Mouse (Mus musculus): Measurements from ENCODE around the gene Lfng. TPM values are rescaled to one million over a fixed set of nuclear protein-coding genes. Genes with fewer than 3 reads are reported as not detected.
A peak's percentile ranks its signal among the peaks of the same experiment; 100 is the strongest.

Gene Lfng
- total RNA-seq, 2 experiments from 2014 or later: 7.1 to 9.0 TPM

- no peak for DNase-seq
These were observed 33.7 kb downstream of the Lfng start for GRCm38 (mm10) chr5:140640812-140641211.

DNA sequence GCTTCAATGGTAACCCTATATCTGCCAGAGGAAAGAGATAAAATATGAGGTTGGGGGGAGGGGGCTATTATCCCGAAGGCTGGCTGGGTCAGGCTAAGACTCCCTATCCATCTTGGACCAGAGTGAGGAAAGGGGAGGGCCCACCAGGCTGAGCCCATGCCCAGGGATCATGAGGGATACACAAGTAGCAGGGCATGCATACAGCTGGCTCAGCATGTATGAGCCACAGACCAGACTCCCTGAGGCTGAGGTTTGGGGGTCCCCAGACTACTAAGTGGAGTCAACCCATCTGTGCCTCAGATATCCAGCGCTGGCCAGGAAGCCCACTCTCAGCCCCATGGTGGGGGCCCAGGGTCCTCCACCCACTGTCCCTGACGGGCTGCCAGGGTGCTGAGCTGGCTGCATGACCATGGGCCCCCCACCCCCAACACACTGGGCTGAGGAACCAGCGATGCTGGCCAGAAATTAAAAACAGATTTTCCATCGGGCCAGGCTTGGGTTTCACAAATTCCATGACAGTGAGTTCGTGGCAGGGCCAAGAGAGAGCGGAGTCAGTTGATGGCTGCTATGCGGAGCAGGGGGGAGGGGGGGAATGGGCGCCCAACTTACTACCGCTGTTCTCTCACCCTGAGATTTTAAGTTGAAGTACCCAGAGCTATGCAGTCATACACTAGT, 34.3 kb downstream of the Lfng start:
- peak; percentile 66 for DNase-seq

GRCm38 (mm10) chr5:140642076-140642475, 35.0 kb downstream of the Lfng start:
- DNase-seq: no peak

DNA sequence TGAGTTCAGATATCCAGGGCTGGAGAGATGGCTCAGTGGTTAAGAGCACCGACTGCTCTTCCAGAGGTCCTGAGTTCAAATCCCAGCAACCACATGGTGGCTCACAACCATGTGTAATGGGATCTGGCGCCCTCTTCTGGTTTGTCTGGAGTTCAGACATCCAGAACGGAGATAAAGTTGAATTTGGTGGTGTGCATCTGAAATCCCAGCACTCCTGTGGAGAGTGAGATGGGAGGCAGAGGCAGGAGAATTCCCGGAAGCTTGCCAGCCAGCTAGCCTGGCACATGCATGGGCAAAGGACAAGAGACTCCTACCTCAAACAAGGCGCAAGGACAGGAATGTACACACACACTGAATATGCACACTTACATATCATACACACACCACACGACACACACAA, 37.1 kb downstream of the Lfng start:
- no peak for DNase-seq

DNA sequence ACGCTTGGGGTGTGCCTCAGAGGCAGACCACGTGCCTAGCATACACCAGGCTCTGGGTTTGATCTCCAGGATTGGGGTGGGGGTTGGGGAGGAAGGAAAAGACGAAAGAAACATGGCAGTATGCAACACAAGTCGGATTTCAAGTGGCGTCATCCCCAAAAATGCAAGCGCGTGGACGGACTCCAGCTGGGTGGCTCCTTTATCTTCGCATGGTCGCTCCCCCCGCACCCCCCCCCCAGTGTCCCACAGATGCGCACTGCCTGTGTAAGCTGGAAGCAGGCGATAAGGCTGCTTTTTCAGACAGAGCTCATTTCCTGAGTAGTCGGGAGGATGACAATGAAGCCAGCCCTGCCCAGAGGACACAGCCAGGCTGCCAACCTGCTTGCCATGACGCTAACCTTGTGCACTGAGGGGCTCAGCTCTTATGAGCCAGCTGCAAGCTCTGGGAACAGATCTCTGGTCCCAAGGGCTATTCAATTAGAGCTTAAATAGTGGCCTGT, 37.6 kb downstream of the Lfng start:
- DNase-seq: no peak

GRCm38 (mm10) chr5:140645454-140645853, 38.3 kb downstream of the Lfng start:
- no peak for DNase-seq

DNA sequence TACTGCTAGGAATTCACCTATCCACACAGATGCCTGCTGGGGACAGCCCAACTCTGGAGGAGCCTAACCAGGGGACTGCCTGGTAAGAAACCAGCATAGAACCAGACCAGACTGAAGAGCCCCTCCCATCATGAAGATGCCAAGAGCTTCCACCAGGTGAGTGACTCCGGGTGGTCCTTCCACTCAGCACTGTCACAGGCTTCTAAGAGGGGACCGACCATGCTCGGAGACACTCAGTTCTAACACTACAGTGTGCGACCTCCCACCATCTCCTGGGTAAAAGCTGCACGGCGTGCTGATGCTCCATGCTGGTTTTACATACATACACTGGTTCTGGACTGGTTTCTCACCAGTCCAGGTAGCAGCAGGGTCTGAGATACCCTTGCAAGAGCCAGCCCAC, 39.1 kb downstream of the Lfng start:
- DNase-seq: no peak

DNA sequence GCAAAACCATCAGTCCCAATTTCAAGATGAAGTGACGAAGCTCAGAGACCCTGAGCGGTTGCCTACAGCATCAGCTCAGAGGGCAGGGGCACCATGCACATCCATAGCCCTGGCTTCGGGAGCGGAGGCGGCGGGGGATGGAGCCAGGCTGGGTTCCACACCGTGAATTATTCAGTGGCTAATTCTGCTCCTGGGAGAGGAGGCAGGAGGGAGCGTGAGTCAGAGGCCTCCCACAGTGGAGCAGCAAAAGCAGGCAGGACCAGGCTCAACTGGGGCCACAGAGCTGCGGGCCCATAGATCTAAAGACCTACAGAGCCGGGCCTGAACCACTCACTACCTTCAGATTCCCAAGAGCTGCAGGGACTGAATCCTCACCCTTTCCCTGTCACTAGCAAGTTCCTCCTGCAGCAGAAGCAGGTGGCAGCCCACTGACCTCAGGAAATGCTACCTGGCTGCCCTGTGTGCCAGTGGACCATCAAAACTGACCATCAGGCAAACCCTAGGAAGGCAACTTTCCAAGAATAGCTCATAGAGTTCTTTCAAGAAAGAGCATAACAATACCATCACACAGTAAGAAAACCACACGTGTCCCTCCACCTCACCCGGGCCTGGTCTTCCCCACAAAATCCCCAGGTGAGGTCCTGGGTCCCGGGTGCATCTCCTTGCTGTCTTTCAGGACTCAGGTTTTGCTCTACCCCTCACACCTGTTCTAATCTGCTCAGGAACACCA, 40.1 kb downstream of the Lfng start:
- DNase-seq: no peak

GRCm38 (mm10) chr5:140647821-140648518, 40.9 kb downstream of the Lfng start:
- peak; percentile 63 for DNase-seq

GRCm38 (mm10) chr5:140648519-140649100, 41.5 kb downstream of the Lfng start, which contains the start of gene Ttyh3:
Gene Ttyh3, minus strand, starts transcription at chr5:140649031.
- DNase-seq: no peak

- peak; percentile 98 for DNase-seq
These were observed 42.1 kb downstream of the Lfng start for GRCm38 (mm10) chr5:140649101-140649667.

GRCm38 (mm10) chr5:140649881-140650414, 42.8 kb downstream of the Lfng start:
- no peak for DNase-seq

DNA sequence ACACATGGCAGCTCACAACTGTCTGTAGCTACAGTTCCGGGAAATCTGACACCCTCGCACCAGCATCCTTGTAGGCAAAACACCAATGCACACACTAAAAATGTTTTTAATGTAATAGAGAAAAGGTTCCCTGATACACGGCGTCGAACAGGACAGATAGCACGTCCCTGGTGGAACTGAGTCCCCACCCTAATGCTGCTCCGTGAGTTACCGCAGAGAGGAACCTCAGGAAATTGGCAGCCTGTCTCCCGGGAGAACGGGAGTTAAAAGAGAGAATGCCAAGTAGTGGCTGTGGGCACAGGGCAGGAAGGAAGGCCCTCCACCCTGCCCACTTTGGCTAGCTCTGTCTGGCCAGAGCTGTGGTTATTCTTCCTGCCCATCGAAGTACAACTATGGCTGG, 44.1 kb downstream of the Lfng start:
- no peak for DNase-seq

- no peak for DNase-seq
These were observed 45.5 kb downstream of the Lfng start for GRCm38 (mm10) chr5:140652587-140652986.

DNA sequence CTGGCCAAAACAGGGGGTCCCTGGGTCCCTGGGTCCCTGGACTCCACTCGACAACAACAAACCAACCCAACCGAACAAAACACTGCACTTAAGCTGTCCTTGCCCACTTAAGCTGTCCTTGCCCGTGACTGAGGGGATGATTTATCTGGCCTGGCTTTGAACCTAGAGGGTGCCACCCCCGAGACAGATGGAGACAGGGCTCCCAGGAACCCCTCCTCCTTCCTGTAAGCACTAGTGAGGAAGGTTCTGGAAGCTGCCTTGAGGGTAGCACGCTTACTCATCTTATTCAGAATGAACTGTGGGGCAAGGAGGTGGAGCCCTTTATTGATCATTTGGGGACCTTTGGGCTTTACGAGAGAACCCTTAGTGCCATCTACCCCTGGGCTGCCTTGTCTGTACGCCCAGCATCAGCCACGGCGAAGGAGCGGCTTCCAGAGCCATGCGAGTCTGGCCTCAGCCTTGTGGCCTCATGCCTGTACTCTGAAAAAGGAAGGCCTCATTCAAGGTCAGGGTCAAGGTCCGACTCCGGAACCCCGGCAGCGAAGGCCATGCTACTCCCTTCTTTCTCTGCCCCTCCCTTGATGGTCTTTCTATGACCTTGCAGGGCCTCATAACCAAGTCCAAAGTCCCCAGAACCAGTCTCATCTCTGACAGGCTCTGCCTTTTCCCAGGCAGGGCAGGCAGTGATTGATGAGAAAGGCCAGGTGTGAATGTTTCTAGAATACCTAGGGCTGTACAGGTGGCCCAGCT, 47.2 kb downstream of the Lfng start:
- DNase-seq: no peak

GRCm38 (mm10) chr5:140659607-140660272, 52.6 kb downstream of the Lfng start:
- no peak for DNase-seq

DNA sequence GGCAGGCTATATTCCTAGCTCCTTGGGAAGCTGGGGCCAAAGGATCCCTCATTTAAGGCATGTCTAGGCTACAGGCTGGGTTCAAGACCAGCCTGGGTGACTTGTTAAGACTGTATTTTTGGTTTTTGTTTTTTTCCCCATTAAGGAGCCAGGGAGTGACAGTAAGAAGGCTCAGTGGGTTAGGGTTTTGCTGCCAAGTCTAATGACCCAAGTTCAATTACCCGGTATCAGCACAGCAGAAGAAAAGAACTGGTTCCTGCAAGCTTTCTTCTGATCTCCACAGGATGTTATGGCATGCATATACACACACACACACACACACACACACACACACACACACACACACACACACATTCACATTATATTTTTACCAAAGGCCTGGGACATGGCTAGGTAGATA, 53.3 kb downstream of the Lfng start:
- no peak for DNase-seq

DNA sequence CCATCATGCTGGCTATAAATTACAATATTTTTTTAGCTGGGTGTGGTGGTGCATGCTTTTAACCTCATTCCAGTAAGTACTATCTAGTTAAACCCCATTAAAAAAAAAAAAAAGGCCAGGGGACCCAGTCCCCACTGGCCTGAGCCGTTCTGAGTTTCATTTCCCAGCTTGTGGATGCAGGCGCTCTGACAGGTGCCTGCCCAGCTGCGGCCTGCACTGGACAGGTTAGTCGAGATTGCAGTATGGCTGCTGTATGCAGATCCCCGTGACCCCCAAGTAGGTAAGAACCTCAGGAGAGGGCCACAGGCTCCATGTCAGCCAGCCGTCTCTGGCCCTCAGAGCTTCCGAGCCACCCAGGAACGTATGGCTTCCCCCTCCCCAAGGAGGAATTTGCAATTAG, 54.3 kb downstream of the Lfng start:
- no peak for DNase-seq

DNA sequence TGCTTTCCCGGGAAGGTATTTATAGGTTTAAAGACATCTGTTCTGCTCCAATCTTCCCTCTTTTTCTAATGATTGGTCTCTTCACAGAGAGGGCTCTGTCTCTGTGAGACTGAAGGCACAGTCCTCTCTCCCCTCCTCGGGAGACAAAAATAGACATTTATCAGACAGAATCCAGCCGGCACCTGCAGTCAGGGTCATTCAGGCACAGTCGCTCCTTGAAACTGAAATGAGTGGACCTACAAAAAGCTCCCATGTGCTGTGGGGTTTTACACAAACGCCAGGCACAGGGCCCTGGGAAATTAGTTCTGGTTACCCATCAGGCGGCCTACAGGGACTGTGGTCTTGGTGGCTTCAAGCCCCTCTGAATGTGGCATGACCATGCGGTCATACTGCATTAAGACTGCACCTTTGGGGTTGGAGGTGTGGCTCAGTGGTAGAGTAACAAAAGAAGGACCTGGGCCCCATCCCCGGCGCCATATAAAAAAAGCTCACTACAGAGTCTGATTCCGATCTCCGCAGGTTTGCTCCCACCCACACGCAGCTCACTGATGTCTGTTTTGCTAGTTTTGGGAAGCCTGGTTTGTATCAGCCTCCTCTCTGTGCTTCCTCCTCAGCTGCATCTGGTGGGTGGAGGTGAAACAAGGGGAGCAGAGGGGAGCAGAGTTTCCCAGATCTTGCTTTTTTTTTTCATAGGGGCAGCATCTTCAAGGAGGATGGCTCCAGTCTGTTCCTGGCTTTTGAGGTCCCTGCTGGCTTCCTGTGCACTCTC, 54.9 kb downstream of the Lfng start:
- no peak for DNase-seq

All from gastrocnemius, postnatal 10 days (tissue).